Mouse (Mus musculus) kidney, postnatal 14 days (tissue): Measurements from ENCODE around the gene Wnt4.

Source experiments
- DNase-seq: peaks from one replicate; pipeline ENCODE4 v3.0.0; 2022; ENCODE audit warnings: mixed read lengths

Gene Wnt4

GRCm38 (mm10) chr4:137281273-137281672 is 4.0 kb downstream of the Wnt4 start:
- DNase-seq, result no peak

GRCm38 (mm10) chr4:137282122-137282521 is 4.8 kb downstream of the Wnt4 start:
- no peak for DNase-seq

- no peak for DNase-seq
These were observed 5.5 kb downstream of the Wnt4 start for GRCm38 (mm10) chr4:137282584-137283406.

DNA sequence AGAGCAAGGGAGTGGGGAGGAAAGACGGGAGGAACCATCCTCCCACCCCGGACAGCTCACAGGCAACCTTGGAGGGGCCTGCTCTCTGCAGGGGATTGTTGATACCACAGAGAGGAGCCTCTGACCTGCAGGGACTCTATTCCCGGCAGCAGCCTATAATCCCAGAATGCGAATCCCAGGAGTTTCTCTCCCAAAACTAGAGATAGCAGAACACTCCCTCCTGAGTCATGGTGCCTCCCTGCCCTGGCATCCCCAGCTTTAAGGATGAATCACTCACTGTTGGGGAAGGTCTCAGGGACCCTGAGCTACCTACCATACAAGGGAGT is 6.1 kb downstream of the Wnt4 start:
- no peak for DNase-seq

- no peak for DNase-seq
These were observed 8.8 kb downstream of the Wnt4 start for GRCm38 (mm10) chr4:137285876-137286661.

DNA sequence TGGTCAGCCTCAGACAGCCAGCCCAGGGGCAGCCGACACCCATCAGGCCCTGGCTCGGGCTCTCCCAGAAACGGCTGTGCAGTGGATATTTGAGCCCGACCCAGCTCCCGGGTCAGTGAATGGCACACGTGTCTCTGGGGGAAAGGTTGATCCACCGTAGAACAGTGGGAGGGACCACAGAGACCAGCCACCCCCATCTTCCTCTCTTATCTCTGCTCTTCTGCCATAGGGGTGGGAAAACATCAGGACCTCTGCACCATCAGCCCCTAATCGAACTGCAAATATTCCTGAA is 9.3 kb downstream of the Wnt4 start:
- no peak for DNase-seq

DNA sequence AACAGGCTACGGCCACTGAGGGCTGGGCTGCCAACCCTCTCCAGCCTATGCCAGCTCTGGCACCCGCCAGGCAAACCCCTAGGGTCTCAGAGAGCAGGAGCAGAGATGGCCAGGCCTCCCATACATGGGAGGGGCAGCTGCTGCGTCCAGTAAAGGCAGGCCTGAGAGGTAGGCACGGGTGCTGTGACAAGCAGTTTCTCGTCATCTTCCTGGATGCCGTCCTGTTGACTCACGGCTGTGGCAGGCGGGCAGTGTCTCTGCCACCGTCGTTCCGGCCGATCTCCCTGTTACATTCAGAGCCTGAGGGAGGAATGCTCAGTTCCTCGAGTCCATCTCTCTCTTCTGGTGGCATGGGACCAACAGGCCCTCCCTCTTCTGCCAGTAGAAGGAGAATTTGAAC is 9.9 kb downstream of the Wnt4 start:
- no peak for DNase-seq

- DNase-seq, result peak; percentile 78
These were observed 10.5 kb downstream of the Wnt4 start for GRCm38 (mm10) chr4:137287818-137288217.

- no peak for DNase-seq
These were observed 12.4 kb downstream of the Wnt4 start for GRCm38 (mm10) chr4:137289701-137290100.

DNA sequence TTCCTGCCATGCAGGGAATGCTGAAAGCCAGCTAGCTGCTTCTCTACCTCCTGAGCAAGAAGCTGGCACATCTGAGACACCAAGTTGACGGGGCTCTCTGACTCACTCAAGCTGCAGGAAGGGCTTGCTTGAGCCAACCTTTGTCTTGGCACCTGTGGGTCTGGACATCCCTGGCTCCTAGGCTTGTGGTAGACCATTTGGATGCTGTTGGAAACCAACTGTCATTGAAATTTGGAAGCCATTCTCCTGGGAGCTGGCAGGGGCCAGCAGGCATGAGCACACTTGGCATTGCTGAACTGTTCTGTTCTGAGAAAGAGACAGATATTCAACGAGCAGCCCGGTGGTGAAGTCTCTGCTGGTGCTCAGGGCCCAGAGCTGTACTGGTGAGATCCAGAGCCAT is 13.0 kb downstream of the Wnt4 start:
- no peak for DNase-seq

GRCm38 (mm10) chr4:137292625-137293024 is 15.3 kb downstream of the Wnt4 start:
- no peak for DNase-seq

- no peak for DNase-seq
These were observed 16.7 kb downstream of the Wnt4 start for GRCm38 (mm10) chr4:137294032-137294431.

GRCm38 (mm10) chr4:137294474-137294873 is 17.2 kb downstream of the Wnt4 start:
- no peak for DNase-seq

GRCm38 (mm10) chr4:137294951-137295350 is 17.7 kb downstream of the Wnt4 start:
- no peak for DNase-seq

DNA sequence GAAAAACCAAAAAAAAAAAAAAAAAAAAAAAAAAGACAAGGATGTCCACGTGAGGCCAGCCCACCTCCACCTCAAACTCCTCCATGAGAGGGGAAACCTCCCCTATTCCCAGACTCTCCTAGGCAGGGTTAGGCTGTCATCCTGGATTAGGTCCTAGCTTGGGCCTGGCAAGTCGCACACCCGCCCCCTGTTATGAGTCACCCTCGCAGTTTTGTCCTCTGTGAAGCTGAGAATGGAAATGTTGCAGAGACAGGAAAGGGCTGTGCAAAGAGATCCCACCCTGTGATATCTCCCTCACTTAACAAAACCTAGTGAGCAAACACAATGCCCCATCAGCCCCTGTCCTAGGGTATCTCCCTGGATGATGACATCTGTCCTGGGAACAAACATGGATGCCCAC is 20.3 kb downstream of the Wnt4 start:
- no peak for DNase-seq

DNA sequence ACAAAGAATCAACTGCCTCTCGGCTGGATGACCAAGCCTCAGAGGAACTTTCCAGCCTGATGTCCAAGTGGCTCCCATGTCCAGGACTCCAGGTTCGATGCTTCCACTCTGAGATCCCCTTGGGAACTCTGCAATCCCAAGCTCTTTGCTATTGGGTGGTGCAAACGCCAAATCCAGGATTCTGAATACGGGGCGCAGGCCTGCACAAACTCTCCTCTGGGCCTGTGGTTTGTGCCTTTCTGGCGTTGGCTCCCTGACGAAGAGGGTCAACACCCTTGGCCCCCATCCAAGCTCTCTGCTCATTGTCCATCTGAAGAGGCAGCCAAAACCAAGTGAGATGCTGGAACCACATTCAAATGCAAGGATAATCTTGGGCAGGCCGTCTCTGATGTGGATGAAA is 21.1 kb downstream of the Wnt4 start:
- DNase-seq, result peak; percentile 36

DNA sequence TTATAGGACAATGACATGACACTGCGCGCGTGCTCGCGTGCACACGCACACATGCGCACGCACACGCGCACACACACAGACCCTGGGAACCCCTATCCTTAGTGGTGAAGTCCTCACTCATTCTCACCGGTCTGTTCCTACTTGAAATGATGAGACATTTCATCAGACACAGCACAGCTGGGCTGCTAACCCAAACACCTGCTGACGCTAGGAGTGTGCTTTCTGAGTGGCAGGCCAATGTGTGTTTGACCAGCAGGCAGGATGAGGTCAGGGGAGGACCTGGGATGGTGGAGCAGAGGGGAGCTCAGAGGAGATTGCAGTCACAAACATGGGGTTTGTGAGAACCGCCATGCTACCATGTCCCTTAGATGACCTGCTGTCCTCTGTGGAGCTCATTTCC is 22.9 kb downstream of the Wnt4 start:
- DNase-seq, result no peak

DNA sequence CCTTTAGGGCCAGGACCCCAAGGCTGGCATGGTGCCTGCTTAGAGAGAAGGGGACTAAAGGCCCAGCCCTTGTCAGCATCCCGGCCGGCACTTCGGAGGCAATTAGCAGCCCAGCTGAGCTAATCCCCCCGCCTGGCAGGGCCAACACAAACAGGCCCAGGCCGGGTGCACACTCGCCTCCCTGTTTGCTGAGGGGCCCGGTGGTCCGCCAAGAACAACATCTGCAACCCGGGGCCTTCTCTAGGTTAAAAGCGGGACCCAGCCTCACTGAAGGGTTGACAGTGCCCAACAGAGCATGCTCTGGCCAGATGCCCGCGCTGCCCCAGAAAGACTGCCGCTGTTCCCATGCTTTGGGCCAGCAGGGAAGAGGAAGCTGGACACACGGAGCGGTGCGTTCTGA is 24.3 kb downstream of the Wnt4 start:
- DNase-seq, result peak; percentile 30

DNA sequence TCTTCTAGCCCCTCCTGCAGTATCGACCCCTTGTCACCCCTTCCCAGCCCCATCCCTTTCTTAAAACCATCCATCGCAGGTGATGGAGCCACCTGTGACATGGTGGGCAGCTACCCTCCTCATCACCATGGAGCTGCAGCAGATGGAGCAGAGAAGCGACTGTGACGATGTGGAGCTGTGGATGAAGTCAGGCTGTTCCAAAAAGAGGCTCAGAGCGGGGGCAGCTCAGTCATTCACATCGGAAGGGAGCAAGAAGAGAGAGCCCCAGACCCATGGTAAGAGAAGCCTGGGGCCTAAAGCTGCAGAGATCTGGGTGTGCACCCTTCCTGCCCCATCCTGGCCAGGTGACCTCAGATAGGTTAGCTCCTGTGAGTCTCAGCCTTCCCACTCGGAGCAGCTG is 26.8 kb downstream of the Wnt4 start:
- no peak for DNase-seq

GRCm38 (mm10) chr4:137305066-137305465 is 27.8 kb downstream of the Wnt4 start:
- no peak for DNase-seq

DNA sequence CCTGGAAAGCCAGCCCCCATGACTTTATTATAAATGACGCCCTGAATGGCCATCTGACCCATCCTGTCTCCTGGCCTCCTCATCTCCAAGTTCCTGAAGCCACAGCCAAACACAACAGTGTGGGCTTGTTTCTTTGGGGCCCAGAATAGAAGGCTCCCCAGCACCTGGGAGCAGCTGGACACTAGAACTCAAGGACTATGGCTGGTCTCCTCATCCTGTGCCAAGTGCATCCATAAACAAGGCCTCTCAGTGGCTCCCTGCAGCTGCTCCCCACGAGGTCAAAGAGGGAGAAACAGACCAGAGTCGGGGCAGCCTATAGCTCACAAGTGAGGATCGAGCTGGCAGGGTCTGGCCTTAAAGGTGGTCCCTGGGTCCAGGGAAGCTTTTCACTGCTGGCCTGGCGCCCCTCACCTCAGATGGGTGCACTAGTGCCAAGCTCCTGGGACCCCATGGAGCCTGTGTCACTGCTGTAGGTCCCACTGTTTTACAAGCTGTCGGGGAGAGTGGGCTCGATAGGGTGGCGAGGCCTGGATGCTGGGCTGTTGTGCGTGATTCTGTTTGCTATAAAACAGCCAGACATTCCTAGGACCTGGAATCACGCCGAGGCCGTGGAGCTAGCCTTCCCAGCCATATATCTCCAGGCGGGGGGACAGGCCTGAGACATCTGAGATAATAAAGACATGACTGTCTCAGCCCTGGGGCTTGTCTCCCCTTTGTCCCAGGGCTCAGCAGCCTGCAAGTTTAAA is 28.7 kb downstream of the Wnt4 start:
- peak; percentile 53 for DNase-seq

- DNase-seq, result no peak
These were observed 29.2 kb downstream of the Wnt4 start for GRCm38 (mm10) chr4:137306577-137306888.

GRCm38 (mm10) chr4:137306991-137307706 is 29.9 kb downstream of the Wnt4 start:
- DNase-seq, result peak; percentile 40
